Mouse (Mus musculus): ENCODE data around the gene Ap1b1. TPM values are rescaled to one million over a fixed set of nuclear protein-coding genes. Genes with fewer than 3 reads are reported as not detected.

Gene Ap1b1
- polyA plus RNA-seq, 1 experiment from 2014 or later = 70.3 TPM

- Histone ChIP-seq H3K9me3 (no peaks in the 10 kb centered on the region), H3K4me1 (replicated peaks) (0 out of 2 replicates have a peak, but pooled peaks cover 3% of the 10 kb centered on the region), H3K36me3 (no peaks in the 10 kb centered on the region), H3K27me3 (ENCODE audit: insufficient read depth, poor library complexity, severe bottlenecking) (no peaks in the 10 kb centered on the region), H3K4me3 (no peak overlapping the region), H3K27ac (no peak overlapping the region)
- DNase-seq (ENCODE audit: low spot score) = no peak
- WGBS = 83% methylated on average over 10 of the region's 10 CpGs
Observed at GRCm38 (mm10) chr11:4968376-4968775, 18.2 kb upstream of the Ap1b1 start.

- DNase-seq (ENCODE audit: low spot score) = peak; percentile 58
- no peak overlapping the region for H3K27ac ChIP-seq
Observed at GRCm38 (mm10) chr11:4972967-4973870, 13.4 kb upstream of the Ap1b1 start.

GRCm38 (mm10) chr11:4973871-4974256, 12.8 kb upstream of the Ap1b1 start:
- Histone ChIP-seq H3K27me3 (ENCODE audit: insufficient read depth, poor library complexity, severe bottlenecking) (peaks cover 13% of the 10 kb centered on the region; the same call in 1 of the 2 replicates), H3K9me3 (no peaks in the 10 kb centered on the region), H3K36me3 (no peaks in the 10 kb centered on the region), H3K4me1 (replicated peaks) (0 out of 2 replicates have a peak, but pooled peaks cover 3% of the 10 kb centered on the region), H3K4me3 (no peak overlapping the region), H3K27ac (no peak overlapping the region)
- 92% methylated on average over 2 of the region's 2 CpGs for WGBS
- DNase-seq (ENCODE audit: low spot score) = no peak

More at GRCm38 (mm10) chr11:4972967-4973870, 13.4 kb upstream of the Ap1b1 start:
- H3K4me3 ChIP-seq = no peak overlapping the region
- no peaks in the 10 kb centered on the region for H3K9me3 ChIP-seq
- peaks cover 13% of the 10 kb centered on the region; the same call in 1 of the 2 replicates for H3K27me3 ChIP-seq (ENCODE audit: insufficient read depth, poor library complexity, severe bottlenecking)
- H3K36me3 ChIP-seq = no peaks in the 10 kb centered on the region
- WGBS = 64% methylated on average over 13 of the region's 13 CpGs
- H3K4me1 ChIP-seq (replicated peaks) = 0 out of 2 replicates have a peak, but pooled peaks cover 3% of the 10 kb centered on the region

GRCm38 (mm10) chr11:4974376-4975122, 12.1 kb upstream of the Ap1b1 start:
- 82% methylated on average over 11 of the region's 11 CpGs for WGBS
- Histone ChIP-seq H3K4me1 (replicated peaks) (0 out of 2 replicates have a peak, but pooled peaks cover 3% of the 10 kb centered on the region), H3K27me3 (ENCODE audit: insufficient read depth, poor library complexity, severe bottlenecking) (peaks cover 13% of the 10 kb centered on the region; the same call in 1 of the 2 replicates), H3K4me3 (no peak overlapping the region), H3K9me3 (no peaks in the 10 kb centered on the region), H3K36me3 (no peaks in the 10 kb centered on the region), H3K27ac (no peak overlapping the region)
- no peak for DNase-seq (ENCODE audit: low spot score)

GRCm38 (mm10) chr11:4975623-4976022, 11.0 kb upstream of the Ap1b1 start:
- H3K9me3 ChIP-seq = no peaks in the 10 kb centered on the region
- peak; percentile 67 for DNase-seq (ENCODE audit: low spot score)
- peaks cover 13% of the 10 kb centered on the region; the same call in 1 of the 2 replicates for H3K27me3 ChIP-seq (ENCODE audit: insufficient read depth, poor library complexity, severe bottlenecking)
- no peak overlapping the region for H3K27ac ChIP-seq
- 5% methylated on average over 14 of the region's 14 CpGs for WGBS
- H3K4me3 ChIP-seq = peak overlapping the region; percentile 31; the same call in 1 of the 2 replicates
- H3K36me3 ChIP-seq = no peaks in the 10 kb centered on the region
- 0 out of 2 replicates have a peak, but pooled peaks cover 3% of the 10 kb centered on the region for H3K4me1 ChIP-seq (replicated peaks)

GRCm38 (mm10) chr11:4983010-4983409, 3.6 kb upstream of the Ap1b1 start:
- DNase-seq (ENCODE audit: low spot score) = no peak

GRCm38 (mm10) chr11:4983538-4983937, 3.1 kb upstream of the Ap1b1 start:
- Histone ChIP-seq H3K36me3 (peaks cover 3% of the 10 kb centered on the region; the same call in 1 of the 2 replicates), H3K9me3 (no peaks in the 10 kb centered on the region), H3K4me1 (replicated peaks) (peaks cover 26% of the 10 kb centered on the region), H3K4me3 (no peak overlapping the region), H3K27ac (no peak overlapping the region), H3K27me3 (ENCODE audit: insufficient read depth, poor library complexity, severe bottlenecking) (0 out of 2 replicates have a peak, but pooled peaks cover 6% of the 10 kb centered on the region)
- 65% methylated on average over 2 of the region's 2 CpGs for WGBS
- no peak for DNase-seq (ENCODE audit: low spot score)

More at GRCm38 (mm10) chr11:4983010-4983409, 3.6 kb upstream of the Ap1b1 start:
- Histone ChIP-seq H3K27ac (no peak overlapping the region), H3K4me3 (no peak overlapping the region), H3K36me3 (no peaks in the 10 kb centered on the region), H3K4me1 (replicated peaks) (peaks cover 23% of the 10 kb centered on the region), H3K27me3 (ENCODE audit: insufficient read depth, poor library complexity, severe bottlenecking) (0 out of 2 replicates have a peak, but pooled peaks cover 6% of the 10 kb centered on the region), H3K9me3 (no peaks in the 10 kb centered on the region)
- WGBS = 78% methylated on average over 3 of the region's 3 CpGs

- Histone ChIP-seq H3K4me1 (replicated peaks) (peaks cover 30% of the 10 kb centered on the region), H3K9me3 (no peaks in the 10 kb centered on the region), H3K27ac (peak overlapping the region; percentile 23; the same call in 1 of the 2 replicates), H3K4me3 (peak overlapping the region; percentile 28), H3K36me3 (peaks cover 10% of the 10 kb centered on the region; the same call in 1 of the 2 replicates), H3K27me3 (ENCODE audit: insufficient read depth, poor library complexity, severe bottlenecking) (0 out of 2 replicates have a peak, but pooled peaks cover 6% of the 10 kb centered on the region)
- no peak for DNase-seq (ENCODE audit: low spot score)
- WGBS = 1% methylated on average over 5 of the region's 5 CpGs
Observed at GRCm38 (mm10) chr11:4984249-4984648, 2.4 kb upstream of the Ap1b1 start.

- Histone ChIP-seq H3K27ac (no peak overlapping the region), H3K4me1 (replicated peaks) (peaks cover 30% of the 10 kb centered on the region), H3K9me3 (no peaks in the 10 kb centered on the region), H3K27me3 (ENCODE audit: insufficient read depth, poor library complexity, severe bottlenecking) (0 out of 2 replicates have a peak, but pooled peaks cover 6% of the 10 kb centered on the region), H3K4me3 (no peak overlapping the region), H3K36me3 (peaks cover 15% of the 10 kb centered on the region)
- DNase-seq (ENCODE audit: low spot score) = no peak
- WGBS = 72% methylated on average over 3 of the region's 3 CpGs
Observed at GRCm38 (mm10) chr11:4984799-4985198, 1.8 kb upstream of the Ap1b1 start.

GRCm38 (mm10) chr11:4987487-4987852, 846 bp downstream of the Ap1b1 start:
- Histone ChIP-seq H3K9me3 (no peaks in the 10 kb centered on the region), H3K4me1 (replicated peaks) (peaks cover 30% of the 10 kb centered on the region), H3K27ac (peak overlapping the region; percentile 85), H3K36me3 (peaks cover 28% of the 10 kb centered on the region), H3K27me3 (ENCODE audit: insufficient read depth, poor library complexity, severe bottlenecking) (0 out of 2 replicates have a peak, but pooled peaks cover 6% of the 10 kb centered on the region), H3K4me3 (peak overlapping the region; percentile 85)
- DNase-seq (ENCODE audit: low spot score) = no peak
- WGBS = 60% methylated on average over 11 of the region's 11 CpGs

- H3K4me1 ChIP-seq (replicated peaks) = peaks cover 25% of the 10 kb centered on the region
- WGBS = 87% methylated on average over 3 of the region's 3 CpGs
- no peak overlapping the region for H3K27ac ChIP-seq
- no peak overlapping the region for H3K4me3 ChIP-seq
- peaks cover 28% of the 10 kb centered on the region for H3K36me3 ChIP-seq
- no peaks in the 10 kb centered on the region for H3K9me3 ChIP-seq
- no peak for DNase-seq (ENCODE audit: low spot score)
- H3K27me3 ChIP-seq (ENCODE audit: insufficient read depth, poor library complexity, severe bottlenecking) = 0 out of 2 replicates have a peak, but pooled peaks cover 2% of the 10 kb centered on the region
Observed at GRCm38 (mm10) chr11:4989187-4989586, 2.6 kb downstream of the Ap1b1 start.

GRCm38 (mm10) chr11:4992471-4992870, 5.8 kb downstream of the Ap1b1 start:
- Histone ChIP-seq H3K4me3 (no peak overlapping the region), H3K27ac (no peak overlapping the region), H3K36me3 (peaks cover 38% of the 10 kb centered on the region), H3K9me3 (no peaks in the 10 kb centered on the region), H3K27me3 (ENCODE audit: insufficient read depth, poor library complexity, severe bottlenecking) (no peaks in the 10 kb centered on the region), H3K4me1 (replicated peaks) (peaks cover 12% of the 10 kb centered on the region)
- DNase-seq (ENCODE audit: low spot score) = no peak
- WGBS = 91% methylated on average over 2 of the region's 2 CpGs

Measured in hindbrain, embryonic 10.5 days (tissue).